Mouse (Mus musculus) embryonic facial prominence, embryonic 15.5 days (tissue): ENCODE data around the gene Med4. TPM values are rescaled to one million over a fixed set of nuclear protein-coding genes. Genes with fewer than 3 reads are reported as not detected.

Source experiments
- ATAC-seq: fragments of 200-750 bp; cut with Nextera tagmentation; 2 replicates; pipeline ENCODE4 v1.8.0; 2017; ENCODE audit warnings: low read depth, moderate TSS enrichment; ENCODE audit not compliant: insufficient number of reproducible peaks, low FRiP score, low TSS enrichment
- H3K27ac ChIP-seq: fragments of 300-500 bp; sonication (generic); replicated peaks from 2 replicates; pipeline ENCODE4 v1.5.1; 2015; ENCODE audit warnings: mild to moderate bottlenecking, inconsistent platforms
- H3K27me3 ChIP-seq: fragments of 300-500 bp; sonication (generic); 2 replicates; pipeline ENCODE4 v1.6.1; 2015; ENCODE audit warnings: inconsistent platforms
- H3K36me3 ChIP-seq: fragments of 300-500 bp; sonication (generic); 2 replicates; pipeline ENCODE4 v1.6.1; 2015; ENCODE audit warnings: mild to moderate bottlenecking, inconsistent platforms
- H3K4me1 ChIP-seq: fragments of 300-500 bp; sonication (generic); 2 replicates; pipeline ENCODE4 v1.6.1; 2015; ENCODE audit warnings: inconsistent platforms
- H3K4me2 ChIP-seq: fragments of 300-500 bp; sonication (generic); replicated peaks from 2 replicates; pipeline ENCODE4 v1.6.1; 2015; ENCODE audit warnings: mild to moderate bottlenecking, inconsistent platforms
- H3K4me3 ChIP-seq: fragments of 300-500 bp; sonication (generic); replicated peaks from 2 replicates; pipeline ENCODE4 v1.5.1; 2015; ENCODE audit warnings: mild to moderate bottlenecking, inconsistent platforms
- H3K9ac ChIP-seq: fragments of 300-500 bp; sonication (generic); 2 replicates; pipeline ENCODE4 v1.6.1; 2015; ENCODE audit warnings: inconsistent platforms
- H3K9me3 ChIP-seq: fragments of 300-500 bp; sonication (generic); replicated peaks from 2 replicates; pipeline ENCODE4 v1.6.1; 2016; ENCODE audit warnings: inconsistent platforms
- WGBS: fragments of 180-500 bp; shearing (Covaris S2); methylation state at CpG from one replicate; pipeline ENCODE4 v1.1.7; 2015; 5-methylcytosine and 5-hydroxymethylcytosine counted together
- polyA plus RNA-seq: library from polyadenylated mRNA; unstranded; fragments of >200 nt; fragmentation: Nextera tagmentation; extraction: Ambion mirVana; gene quantifications from 2 replicates; pipeline ENCODE4 v1.2.1, GENCODE M21; 2015

Med4 gene
- polyA plus RNA-seq, 1 experiment from 2014 or later = 82.8 TPM

- no peaks in the 10 kb centered on the region for H3K27me3 ChIP-seq
- H3K36me3 ChIP-seq = no peaks in the 10 kb centered on the region
- no peak overlapping the region for H3K9ac ChIP-seq
- H3K27ac ChIP-seq = no peak overlapping the region
- H3K4me2 ChIP-seq = no peak overlapping the region
- no peak overlapping the region for H3K4me3 ChIP-seq
- no peaks in the 10 kb centered on the region for H3K9me3 ChIP-seq
- whole genome bisulfite sequencing = 89% methylated on average over 10 of the region's 10 CpGs
- no peak for ATAC-seq
- peaks cover 30% of the 10 kb centered on the region for H3K4me1 ChIP-seq
Measured at GRCm38 (mm10) chr14:73477077-73477476, 32.7 kb upstream of the Med4 start.

- Histone ChIP-seq H3K27me3 (no peaks in the 10 kb centered on the region), H3K27ac (no peak overlapping the region), H3K4me1 (peaks cover 30% of the 10 kb centered on the region), H3K4me2 (no peak overlapping the region), H3K4me3 (no peak overlapping the region), H3K9me3 (no peaks in the 10 kb centered on the region), H3K9ac (no peak overlapping the region), H3K36me3 (no peaks in the 10 kb centered on the region)
- ATAC-seq = no peak
- WGBS = 58% methylated on average over 3 of the region's 3 CpGs
Measured at GRCm38 (mm10) chr14:73478321-73478720, 31.5 kb upstream of the Med4 start.

DNA sequence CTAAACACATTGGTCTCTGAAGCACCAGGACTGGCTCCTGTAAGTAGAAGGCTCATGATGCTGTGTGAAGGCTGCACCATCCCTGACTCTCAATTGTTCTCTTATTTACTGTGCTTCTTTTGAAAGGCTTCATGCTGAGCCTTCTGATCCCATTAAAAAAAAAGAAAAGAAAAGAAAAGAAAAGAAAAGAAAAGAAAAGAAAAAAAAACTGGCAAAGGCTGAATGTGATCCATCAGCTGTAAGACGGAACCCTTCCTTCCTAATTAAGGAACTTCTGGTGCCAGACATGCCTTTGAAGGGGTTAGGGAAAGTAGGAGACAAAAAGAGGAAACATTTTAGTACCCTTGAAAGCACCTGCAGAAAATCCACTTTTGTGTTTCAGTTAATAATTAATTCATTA, 30.1 kb upstream of the Med4 start:
- no peak overlapping the region for H3K4me2 ChIP-seq
- no peaks in the 10 kb centered on the region for H3K36me3 ChIP-seq
- no peaks in the 10 kb centered on the region for H3K27me3 ChIP-seq
- H3K4me1 ChIP-seq = peaks cover 17% of the 10 kb centered on the region
- ATAC-seq = no peak
- no peak overlapping the region for H3K27ac ChIP-seq
- 75% methylated on average over 1 of the region's 1 CpGs for WGBS
- H3K9ac ChIP-seq = no peak overlapping the region
- no peaks in the 10 kb centered on the region for H3K9me3 ChIP-seq
- no peak overlapping the region for H3K4me3 ChIP-seq

GRCm38 (mm10) chr14:73483516-73484229, 26.2 kb upstream of the Med4 start:
- Histone ChIP-seq H3K27ac (no peak overlapping the region), H3K9me3 (no peaks in the 10 kb centered on the region), H3K4me1 (no peaks in the 10 kb centered on the region), H3K4me2 (no peak overlapping the region), H3K36me3 (no peaks in the 10 kb centered on the region), H3K27me3 (no peaks in the 10 kb centered on the region), H3K4me3 (no peak overlapping the region), H3K9ac (no peak overlapping the region)
- 52% methylated on average over 5 of the region's 5 CpGs for WGBS
- no peak for ATAC-seq

GRCm38 (mm10) chr14:73484366-73485110, 25.3 kb upstream of the Med4 start:
- no peak overlapping the region for H3K4me3 ChIP-seq
- no peaks in the 10 kb centered on the region for H3K4me1 ChIP-seq
- no peak overlapping the region for H3K9ac ChIP-seq
- no peak overlapping the region for H3K4me2 ChIP-seq
- no peak overlapping the region for H3K27ac ChIP-seq
- no peaks in the 10 kb centered on the region for H3K9me3 ChIP-seq
- no peak for ATAC-seq
- no peaks in the 10 kb centered on the region for H3K27me3 ChIP-seq
- WGBS = 62% methylated on average over 3 of the region's 3 CpGs
- no peaks in the 10 kb centered on the region for H3K36me3 ChIP-seq

GRCm38 (mm10) chr14:73486641-73487040, 23.2 kb upstream of the Med4 start:
- H3K4me3 ChIP-seq = no peak overlapping the region
- H3K4me1 ChIP-seq = no peaks in the 10 kb centered on the region
- H3K9ac ChIP-seq = no peak overlapping the region
- H3K27me3 ChIP-seq = no peaks in the 10 kb centered on the region
- no peaks in the 10 kb centered on the region for H3K36me3 ChIP-seq
- ATAC-seq = no peak
- H3K4me2 ChIP-seq = no peak overlapping the region
- H3K9me3 ChIP-seq = no peaks in the 10 kb centered on the region
- 61% methylated on average over 5 of the region's 5 CpGs for WGBS
- no peak overlapping the region for H3K27ac ChIP-seq

DNA sequence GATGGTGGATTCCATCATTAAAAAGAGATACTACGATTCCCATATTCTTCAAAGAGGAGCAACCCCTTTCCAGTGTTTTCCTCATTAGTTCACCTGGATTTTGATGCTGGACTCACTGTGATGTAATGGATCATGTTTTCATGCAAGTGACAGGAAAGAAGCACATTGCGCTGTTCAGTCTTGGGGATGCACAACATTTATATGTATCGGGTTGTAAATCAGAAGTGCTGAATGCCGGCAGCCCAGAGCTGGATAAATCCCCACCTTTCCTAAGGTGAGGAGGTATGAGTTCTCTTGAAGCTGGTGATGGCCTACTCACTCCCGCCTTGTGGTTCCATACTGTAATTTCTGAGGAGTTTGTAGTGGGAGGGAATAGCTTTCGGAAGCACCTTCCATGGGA, 16.5 kb upstream of the Med4 start:
- no peaks in the 10 kb centered on the region for H3K9me3 ChIP-seq
- no peak overlapping the region for H3K27ac ChIP-seq
- no peak for ATAC-seq
- no peaks in the 10 kb centered on the region for H3K4me1 ChIP-seq
- 88% methylated on average over 6 of the region's 6 CpGs for WGBS
- H3K27me3 ChIP-seq = no peaks in the 10 kb centered on the region
- H3K4me2 ChIP-seq = no peak overlapping the region
- H3K4me3 ChIP-seq = no peak overlapping the region
- H3K9ac ChIP-seq = no peak overlapping the region
- H3K36me3 ChIP-seq = no peaks in the 10 kb centered on the region

GRCm38 (mm10) chr14:73494122-73494521, 15.7 kb upstream of the Med4 start:
- no peak for ATAC-seq
- Histone ChIP-seq H3K9ac (no peak overlapping the region), H3K4me1 (no peaks in the 10 kb centered on the region), H3K36me3 (no peaks in the 10 kb centered on the region), H3K4me3 (no peak overlapping the region), H3K27ac (no peak overlapping the region), H3K9me3 (no peaks in the 10 kb centered on the region), H3K27me3 (no peaks in the 10 kb centered on the region), H3K4me2 (no peak overlapping the region)
- WGBS = 77% methylated on average over 6 of the region's 6 CpGs

- no peaks in the 10 kb centered on the region for H3K4me1 ChIP-seq
Measured at GRCm38 (mm10) chr14:73495753-73496152, 14.1 kb upstream of the Med4 start.

DNA sequence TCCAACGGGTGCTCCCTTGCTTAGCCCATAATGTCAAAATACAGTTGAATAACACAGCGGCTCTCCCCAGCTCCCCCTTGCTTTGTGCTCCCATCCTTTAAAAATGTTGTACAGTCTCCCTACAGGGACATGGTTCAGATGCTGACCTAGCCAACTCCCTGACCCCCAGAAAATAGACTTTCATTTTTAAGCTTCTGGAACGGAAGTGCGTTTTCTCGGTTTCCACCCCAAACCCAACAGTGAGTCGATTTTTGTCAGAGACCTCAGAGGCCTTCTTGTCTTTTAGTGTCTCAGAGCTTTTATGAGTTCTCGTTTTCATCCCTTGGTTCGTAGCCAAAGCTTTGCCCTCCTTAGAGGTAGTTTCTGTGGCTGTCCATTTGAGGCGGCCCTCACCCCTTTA, 8.5 kb upstream of the Med4 start:
- Histone ChIP-seq H3K27me3 (no peaks in the 10 kb centered on the region), H3K36me3 (no peaks in the 10 kb centered on the region), H3K9ac (no peak overlapping the region), H3K4me2 (no peak overlapping the region), H3K27ac (no peak overlapping the region), H3K4me3 (no peak overlapping the region), H3K4me1 (peaks cover 14% of the 10 kb centered on the region), H3K9me3 (no peaks in the 10 kb centered on the region)
- ATAC-seq = no peak
- WGBS = 85% methylated on average over 9 of the region's 9 CpGs

More at GRCm38 (mm10) chr14:73495753-73496152, 14.1 kb upstream of the Med4 start:
- ATAC-seq = no peak
- H3K9ac ChIP-seq = no peak overlapping the region
- no peaks in the 10 kb centered on the region for H3K36me3 ChIP-seq
- WGBS = 58% methylated on average over 7 of the region's 7 CpGs
- no peak overlapping the region for H3K4me3 ChIP-seq
- H3K4me2 ChIP-seq = no peak overlapping the region
- no peaks in the 10 kb centered on the region for H3K9me3 ChIP-seq
- H3K27me3 ChIP-seq = no peaks in the 10 kb centered on the region
- no peak overlapping the region for H3K27ac ChIP-seq

- Histone ChIP-seq H3K27ac (no peak overlapping the region), H3K27me3 (no peaks in the 10 kb centered on the region), H3K36me3 (no peaks in the 10 kb centered on the region), H3K4me1 (peaks cover 14% of the 10 kb centered on the region), H3K4me3 (no peak overlapping the region), H3K9ac (no peak overlapping the region), H3K9me3 (no peaks in the 10 kb centered on the region), H3K4me2 (no peak overlapping the region)
- WGBS = 66% methylated on average over 6 of the region's 6 CpGs
- no peak for ATAC-seq
Measured at GRCm38 (mm10) chr14:73501721-73502120, 8.1 kb upstream of the Med4 start.
